Mouse (Mus musculus): ENCODE results near the gene Rnf185. TPM values are rescaled to one million over a fixed set of nuclear protein-coding genes. Genes with fewer than 3 reads are reported as not detected.

The Rnf185 gene
- polyA plus RNA-seq, 1 experiment = 12.8 TPM

DNA sequence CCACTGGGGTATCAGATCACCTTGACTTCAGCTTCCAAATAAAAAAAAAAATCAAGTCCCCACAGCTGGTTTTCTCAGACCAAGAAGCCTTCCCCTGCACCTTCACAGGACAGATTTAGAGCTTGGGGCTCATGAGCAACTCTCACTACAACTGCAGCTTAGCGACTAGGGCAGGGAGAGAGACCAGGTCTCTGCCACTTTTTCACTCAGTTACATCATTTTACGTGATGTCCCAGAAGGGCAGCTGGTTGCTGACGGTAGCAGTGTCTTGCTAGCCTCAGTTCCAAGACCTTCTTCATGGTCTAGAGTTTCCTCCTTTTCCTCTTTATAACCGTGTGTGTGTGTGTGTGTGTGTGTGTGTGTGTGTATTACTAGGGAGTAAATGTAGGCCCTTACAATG is 18.4 kb downstream of the Rnf185 start:
- Histone ChIP-seq H3K4me3 (ENCODE audit: extremely low read depth, insufficient read depth, insufficient read length) (no peak overlapping the region), H3K27me3 (ENCODE audit: control insufficient read depth, insufficient read depth, low read length) (no peaks in the 10 kb centered on the region), H3K36me3 (ENCODE audit: control insufficient read depth, insufficient read depth, low read length) (peaks cover 2% of the 10 kb centered on the region; the same call in 1 of the 2 replicates), H3K4me1 (ENCODE audit: control insufficient read depth, insufficient read depth, insufficient read length) (no peaks in the 10 kb centered on the region), H3K27ac (ENCODE audit: insufficient read depth, low read length) (no peak overlapping the region)
- DNase-seq (ENCODE audit: low read depth in 1 of 2, low spot score in 2 of 2) = no peak
- WGBS = 81% methylated on average over 4 of the region's 4 CpGs
- TF ChIP-seq POLR2A (IDR thresholded peaks at IDR 0.05; ENCODE audit: low read depth, low read length) (no peak), CTCF (IDR thresholded peaks at IDR 0.05; ENCODE audit: extremely low read depth, insufficient read depth, insufficient read length, insufficient replicate concordance) (no peak)

GRCm38 (mm10) chr11:3431976-3432603 is 20.1 kb downstream of the Rnf185 start:
- WGBS = 88% methylated on average over 6 of the region's 6 CpGs

GRCm38 (mm10) chr11:3431515-3431914 is 20.6 kb downstream of the Rnf185 start:
- Histone ChIP-seq H3K4me3 (ENCODE audit: extremely low read depth, insufficient read depth, insufficient read length) (no peak overlapping the region), H3K4me1 (ENCODE audit: control insufficient read depth, insufficient read depth, insufficient read length) (no peaks in the 10 kb centered on the region), H3K27ac (ENCODE audit: insufficient read depth, low read length) (no peak overlapping the region), H3K36me3 (ENCODE audit: control insufficient read depth, insufficient read depth, low read length) (peaks cover 6% of the 10 kb centered on the region), H3K27me3 (ENCODE audit: control insufficient read depth, insufficient read depth, low read length) (no peaks in the 10 kb centered on the region)
- 91% methylated on average over 3 of the region's 3 CpGs for WGBS
- DNase-seq (ENCODE audit: low read depth in 1 of 2, low spot score in 2 of 2) = no peak
- no peak for TF ChIP-seq CTCF (IDR thresholded peaks at IDR 0.05; ENCODE audit: extremely low read depth, insufficient read depth, insufficient read length, insufficient replicate concordance)
- no peak for TF ChIP-seq POLR2A (IDR thresholded peaks at IDR 0.05; ENCODE audit: low read depth, low read length)

More at GRCm38 (mm10) chr11:3431976-3432603, 20.1 kb downstream of the Rnf185 start:
- TF ChIP-seq CTCF (IDR thresholded peaks at IDR 0.05; ENCODE audit: extremely low read depth, insufficient read depth, insufficient read length, insufficient replicate concordance) (no peak), POLR2A (IDR thresholded peaks at IDR 0.05; ENCODE audit: low read depth, low read length) (no peak)
- H3K27ac ChIP-seq (ENCODE audit: insufficient read depth, low read length) = no peak overlapping the region
- H3K36me3 ChIP-seq (ENCODE audit: control insufficient read depth, insufficient read depth, low read length) = peaks cover 5% of the 10 kb centered on the region
- DNase-seq (ENCODE audit: low read depth in 1 of 2, low spot score in 2 of 2) = no peak
- H3K27me3 ChIP-seq (ENCODE audit: control insufficient read depth, insufficient read depth, low read length) = no peaks in the 10 kb centered on the region
- H3K4me3 ChIP-seq (ENCODE audit: extremely low read depth, insufficient read depth, insufficient read length) = no peak overlapping the region
- H3K4me1 ChIP-seq (ENCODE audit: control insufficient read depth, insufficient read depth, insufficient read length) = no peaks in the 10 kb centered on the region

GRCm38 (mm10) chr11:3428632-3429031 is 23.5 kb downstream of the Rnf185 start:
- Histone ChIP-seq H3K36me3 (ENCODE audit: control insufficient read depth, insufficient read depth, low read length) (peaks cover 17% of the 10 kb centered on the region), H3K27ac (ENCODE audit: insufficient read depth, low read length) (no peak overlapping the region), H3K4me3 (ENCODE audit: extremely low read depth, insufficient read depth, insufficient read length) (no peak overlapping the region), H3K27me3 (ENCODE audit: control insufficient read depth, insufficient read depth, low read length) (no peaks in the 10 kb centered on the region), H3K4me1 (ENCODE audit: control insufficient read depth, insufficient read depth, insufficient read length) (no peaks in the 10 kb centered on the region)
- WGBS = 90% methylated on average over 7 of the region's 7 CpGs
- TF ChIP-seq CTCF (IDR thresholded peaks at IDR 0.05; ENCODE audit: extremely low read depth, insufficient read depth, insufficient read length, insufficient replicate concordance) (no peak), POLR2A (IDR thresholded peaks at IDR 0.05; ENCODE audit: low read depth, low read length) (no peak)
- DNase-seq (ENCODE audit: low read depth in 1 of 2, low spot score in 2 of 2) = no peak

- TF ChIP-seq POLR2A (IDR thresholded peaks at IDR 0.05; ENCODE audit: low read depth, low read length) (no peak), CTCF (IDR thresholded peaks at IDR 0.05; ENCODE audit: extremely low read depth, insufficient read depth, insufficient read length, insufficient replicate concordance) (no peak)
- WGBS = 89% methylated on average over 3 of the region's 3 CpGs
- H3K27me3 ChIP-seq (ENCODE audit: control insufficient read depth, insufficient read depth, low read length) = no peaks in the 10 kb centered on the region
- no peak for DNase-seq (ENCODE audit: low read depth in 1 of 2, low spot score in 2 of 2)
- H3K36me3 ChIP-seq (ENCODE audit: control insufficient read depth, insufficient read depth, low read length) = peaks cover 17% of the 10 kb centered on the region
- no peak overlapping the region for H3K4me3 ChIP-seq (ENCODE audit: extremely low read depth, insufficient read depth, insufficient read length)
- no peak overlapping the region for H3K27ac ChIP-seq (ENCODE audit: insufficient read depth, low read length)
- no peaks in the 10 kb centered on the region for H3K4me1 ChIP-seq (ENCODE audit: control insufficient read depth, insufficient read depth, insufficient read length)
These were observed 24.4 kb downstream of the Rnf185 start for GRCm38 (mm10) chr11:3427697-3428230.

DNA sequence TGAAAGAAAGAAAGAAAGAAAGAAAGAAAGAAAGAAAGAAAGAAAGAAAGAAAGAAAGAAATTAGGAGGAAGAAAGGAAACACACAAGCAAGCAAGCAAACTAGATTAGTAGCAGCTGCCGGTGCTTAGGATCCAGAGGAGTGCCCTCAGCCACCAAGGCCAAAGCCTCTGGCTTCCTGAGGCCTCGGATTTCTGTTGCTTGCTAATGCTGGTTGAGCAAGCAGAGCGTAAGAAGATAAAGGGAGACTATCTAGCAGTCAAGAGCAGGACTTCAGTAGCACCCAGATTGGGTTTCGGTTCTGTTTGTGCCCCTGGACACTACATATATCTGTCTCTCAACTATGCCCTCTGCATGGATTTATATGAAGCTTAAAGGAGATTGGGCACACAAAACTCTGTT is 29.9 kb downstream of the Rnf185 start:
- no peak overlapping the region for H3K27ac ChIP-seq (ENCODE audit: insufficient read depth, low read length)
- WGBS = 88% methylated on average over 4 of the region's 4 CpGs
- TF ChIP-seq POLR2A (IDR thresholded peaks at IDR 0.05; ENCODE audit: low read depth, low read length) (no peak), CTCF (IDR thresholded peaks at IDR 0.05; ENCODE audit: extremely low read depth, insufficient read depth, insufficient read length, insufficient replicate concordance) (no peak)
- no peak for DNase-seq (ENCODE audit: low read depth in 1 of 2, low spot score in 2 of 2)
- H3K4me3 ChIP-seq (ENCODE audit: extremely low read depth, insufficient read depth, insufficient read length) = no peak overlapping the region
- H3K27me3 ChIP-seq (ENCODE audit: control insufficient read depth, insufficient read depth, low read length) = no peaks in the 10 kb centered on the region
- H3K36me3 ChIP-seq (ENCODE audit: control insufficient read depth, insufficient read depth, low read length) = peaks cover 25% of the 10 kb centered on the region
- no peaks in the 10 kb centered on the region for H3K4me1 ChIP-seq (ENCODE audit: control insufficient read depth, insufficient read depth, insufficient read length)

DNA sequence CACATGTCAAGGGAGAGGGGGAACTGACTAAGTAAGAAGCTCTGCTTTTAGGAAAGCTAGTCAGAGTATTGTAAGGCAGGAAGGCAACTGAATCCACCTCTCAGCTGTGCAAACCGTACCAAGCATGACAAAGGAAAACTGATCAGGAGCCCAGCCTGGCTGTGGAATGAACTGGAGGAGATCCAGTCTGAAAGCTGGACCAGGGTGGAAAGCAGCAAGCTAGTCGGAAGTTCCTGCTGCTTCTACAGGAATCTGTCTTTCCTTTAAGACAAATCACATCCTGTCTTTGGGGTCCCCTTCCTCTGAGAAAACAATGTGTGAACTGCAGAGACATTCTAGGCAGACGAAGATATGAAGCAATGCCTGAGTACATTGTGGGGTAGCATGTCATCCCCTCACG is 33.4 kb downstream of the Rnf185 start:
- 88% methylated on average over 4 of the region's 4 CpGs for WGBS
- Histone ChIP-seq H3K4me3 (ENCODE audit: extremely low read depth, insufficient read depth, insufficient read length) (no peak overlapping the region), H3K27me3 (ENCODE audit: control insufficient read depth, insufficient read depth, low read length) (no peaks in the 10 kb centered on the region), H3K36me3 (ENCODE audit: control insufficient read depth, insufficient read depth, low read length) (peaks cover 18% of the 10 kb centered on the region), H3K27ac (ENCODE audit: insufficient read depth, low read length) (no peak overlapping the region), H3K4me1 (ENCODE audit: control insufficient read depth, insufficient read depth, insufficient read length) (no peaks in the 10 kb centered on the region)
- TF ChIP-seq POLR2A (IDR thresholded peaks at IDR 0.05; ENCODE audit: low read depth, low read length) (no peak), CTCF (IDR thresholded peaks at IDR 0.05; ENCODE audit: extremely low read depth, insufficient read depth, insufficient read length, insufficient replicate concordance) (no peak)
- no peak for DNase-seq (ENCODE audit: low read depth in 1 of 2, low spot score in 2 of 2)

Measured in spleen, adult 2 months (tissue).